Mouse (Mus musculus): ENCODE measurements around the gene Sidt2.
A peak's percentile ranks its signal among the peaks of the same experiment; 100 is the strongest.

Gene Sidt2

DNA sequence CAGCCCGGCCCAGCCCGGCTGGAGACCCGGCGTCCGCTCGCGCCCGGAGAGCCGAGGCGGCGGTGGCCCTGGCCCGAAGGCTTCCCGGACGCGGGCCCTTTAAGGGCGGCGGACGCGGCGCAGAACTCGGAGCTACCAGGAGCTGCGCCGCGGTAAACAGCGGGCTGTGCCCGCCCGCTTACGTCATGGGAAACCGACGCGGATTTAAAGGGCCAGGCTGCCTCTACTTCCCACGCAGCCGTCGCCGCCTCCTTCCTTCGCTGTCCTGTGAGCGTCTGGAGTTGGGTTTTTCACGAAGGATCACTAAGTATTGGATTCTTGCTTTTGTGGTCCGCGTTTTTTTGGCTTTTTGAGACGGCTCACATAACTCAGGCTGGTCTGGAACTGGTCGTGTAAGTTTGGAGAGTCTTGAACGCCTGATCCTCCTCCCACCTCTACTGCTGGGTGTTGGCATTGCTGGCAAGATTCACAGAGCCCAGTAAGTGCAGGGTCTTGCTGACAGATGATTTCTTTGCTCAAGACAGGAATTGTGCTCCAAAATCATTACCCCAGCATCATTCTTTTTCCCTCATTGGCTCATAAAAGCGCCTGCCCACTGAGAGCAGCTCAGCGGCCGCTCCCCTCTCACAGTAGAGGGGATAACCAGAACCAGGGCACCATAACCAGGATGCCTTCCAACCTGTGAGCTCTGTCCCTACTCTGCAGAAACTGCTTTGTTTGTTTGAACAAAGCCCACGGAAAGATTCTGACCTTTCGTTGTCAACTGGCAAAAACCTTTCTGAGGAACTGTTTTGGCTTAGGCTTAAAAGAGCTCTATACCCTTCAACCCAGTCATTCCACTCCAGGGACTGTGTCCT, at the start of gene Sidt2:
Sidt2 (minus strand) TSS at position 152 of the 857 bp plus-strand sequence.
- DNase-seq = peak; percentile 93 to 95

DNA sequence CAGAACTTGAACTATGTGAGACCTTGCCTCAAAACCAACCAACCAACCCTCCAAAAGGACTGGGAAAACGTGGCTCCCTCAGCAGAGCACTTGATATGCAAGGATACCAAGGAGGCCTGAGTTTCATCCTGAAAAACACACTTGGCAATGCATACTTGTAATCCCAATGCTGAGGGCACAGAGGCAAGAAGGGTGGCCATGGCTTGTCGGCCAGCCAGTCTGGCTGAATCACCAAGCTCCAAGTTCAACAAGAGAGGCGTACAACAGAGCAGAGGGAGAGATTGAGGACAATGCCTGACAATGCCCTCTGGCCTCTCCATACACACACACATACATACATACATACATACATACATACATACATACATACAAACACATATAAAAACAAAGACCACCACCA, 49.5 kb upstream of the Sidt2 start:
- no peak for DNase-seq

DNA sequence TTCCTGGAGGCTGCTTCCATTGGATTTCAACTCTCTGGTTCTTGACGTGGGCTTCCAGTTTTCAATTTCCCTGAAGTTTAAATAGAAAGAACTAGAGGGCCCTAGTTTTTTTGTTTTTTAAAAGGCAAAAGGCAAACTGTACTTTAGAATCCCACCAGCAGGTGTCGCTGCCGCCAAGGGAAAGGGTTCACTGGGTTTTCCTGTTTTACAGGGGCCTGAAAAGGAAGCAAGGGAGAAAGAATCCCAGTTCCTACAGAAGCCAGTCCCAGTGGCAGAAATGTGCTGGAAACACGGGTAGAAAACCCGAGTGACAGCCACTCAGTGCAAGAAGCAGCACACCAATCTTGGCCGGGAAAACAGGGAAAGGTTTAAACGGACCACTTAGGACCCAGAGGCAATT, 48.7 kb upstream of the Sidt2 start:
- peak; percentile 66 to 90 for DNase-seq

DNA sequence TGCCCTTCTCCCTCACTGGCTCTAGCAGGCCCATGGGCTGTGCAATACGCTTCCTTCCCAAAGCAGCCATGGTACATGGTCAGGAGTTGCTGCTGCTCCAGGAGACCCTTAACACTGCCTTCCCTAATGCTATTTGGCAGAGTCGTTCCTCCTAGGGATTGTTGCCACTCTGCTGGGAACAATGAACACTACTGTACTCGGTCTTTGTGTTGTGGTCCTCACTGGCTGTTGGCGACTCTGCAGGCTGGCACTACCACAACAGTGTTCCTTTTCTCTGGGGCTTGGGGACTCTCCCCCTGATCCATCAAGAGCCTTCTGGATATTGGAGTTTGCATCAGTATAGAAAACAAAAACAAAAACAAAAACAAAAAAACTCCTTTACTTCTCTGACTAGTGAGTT, 44.0 kb upstream of the Sidt2 start:
- DNase-seq = no peak

DNA sequence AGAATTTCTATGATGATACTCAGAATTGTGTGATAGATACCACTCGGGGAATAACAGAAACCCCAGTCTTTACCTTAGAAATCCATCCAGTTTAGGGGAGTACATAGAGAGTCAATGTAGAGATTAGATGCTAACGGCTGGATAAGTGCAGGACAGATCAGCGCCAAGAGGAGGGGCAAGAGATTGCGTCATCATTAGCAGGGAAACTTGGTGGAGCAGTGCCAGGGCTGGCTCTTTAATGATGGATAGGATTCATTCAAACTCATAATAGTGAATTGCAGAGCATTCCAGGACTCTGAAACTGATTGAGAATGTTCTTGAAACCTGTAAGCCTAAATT, 30.1 kb upstream of the Sidt2 start:
- DNase-seq = peak; percentile 70 to 79

DNA sequence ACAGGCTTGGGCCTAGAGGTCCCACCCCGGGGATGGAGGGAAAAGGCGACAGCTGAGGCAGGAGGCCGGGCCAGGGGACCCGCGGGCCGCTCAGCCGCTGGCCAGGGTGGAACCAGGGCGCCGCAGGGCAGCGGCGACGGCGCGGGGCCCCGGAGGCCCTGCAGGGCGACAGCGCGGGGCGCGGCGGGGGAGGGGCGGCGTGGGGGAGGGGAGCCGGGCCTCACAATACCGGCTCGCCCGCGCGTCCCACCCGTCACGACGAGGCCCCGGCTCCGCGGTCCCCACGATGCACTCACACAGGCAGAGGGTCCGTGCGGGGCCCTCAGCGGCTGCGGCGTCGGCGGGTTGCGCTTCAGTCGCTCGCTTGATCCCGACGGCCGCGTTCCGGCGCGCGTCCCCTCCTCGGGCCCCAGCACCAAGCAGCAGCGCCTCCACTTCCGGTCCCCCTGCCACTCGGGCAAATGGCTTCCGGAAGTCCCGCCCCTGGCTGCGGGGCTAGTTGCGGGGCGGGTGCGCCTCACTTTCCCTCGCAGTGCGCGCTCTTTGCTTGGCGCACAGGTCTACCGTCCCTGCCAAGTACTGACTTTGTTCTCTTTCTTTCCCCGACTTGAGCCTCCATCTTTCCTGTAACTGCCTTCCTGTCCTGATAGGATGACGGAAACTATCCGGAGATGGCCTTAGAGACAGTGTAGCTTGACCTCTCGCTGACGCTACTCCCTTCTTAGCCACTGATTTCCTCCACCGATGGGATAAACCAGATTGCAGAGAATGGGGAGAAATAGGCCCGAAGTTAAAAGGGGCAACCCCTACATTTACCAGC, 29.6 kb upstream of the Sidt2 start:
- peak; percentile 91 to 96 for DNase-seq

DNA sequence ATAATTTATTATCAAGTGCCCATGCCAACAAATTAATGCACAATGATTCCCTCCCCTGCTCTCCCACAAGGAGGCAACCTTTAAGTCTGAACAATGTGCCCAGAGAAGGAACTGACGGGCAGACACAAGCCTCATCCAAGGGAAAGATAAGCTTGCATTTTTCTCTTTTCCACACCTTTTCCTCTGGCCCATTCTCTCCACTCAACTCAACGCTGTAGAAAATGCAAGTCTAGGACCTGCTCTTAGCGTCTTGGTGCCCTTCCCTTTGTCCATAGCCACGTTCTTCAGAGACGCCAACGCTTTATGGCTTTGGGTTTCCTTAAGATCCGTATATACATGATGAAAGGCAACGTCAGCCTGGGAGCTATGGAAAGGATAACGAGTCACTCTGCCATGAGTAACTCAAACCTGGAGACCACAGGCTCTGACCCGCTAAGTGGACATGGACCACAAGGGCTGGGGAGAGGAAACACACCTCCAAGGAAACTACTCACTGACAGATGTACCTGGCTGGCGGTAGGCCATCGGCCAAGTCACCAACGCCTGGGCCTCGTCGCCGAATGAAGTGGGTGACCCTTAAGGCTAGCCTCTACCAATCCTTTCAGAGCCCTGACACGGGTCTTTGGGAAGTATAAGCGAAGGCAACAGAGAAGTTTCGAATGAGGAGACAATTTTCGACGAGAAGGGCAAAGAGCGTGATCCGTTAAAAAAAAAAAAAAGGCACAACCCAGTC, 28.8 kb upstream of the Sidt2 start:
- peak; percentile 16 to 46 for DNase-seq

DNA sequence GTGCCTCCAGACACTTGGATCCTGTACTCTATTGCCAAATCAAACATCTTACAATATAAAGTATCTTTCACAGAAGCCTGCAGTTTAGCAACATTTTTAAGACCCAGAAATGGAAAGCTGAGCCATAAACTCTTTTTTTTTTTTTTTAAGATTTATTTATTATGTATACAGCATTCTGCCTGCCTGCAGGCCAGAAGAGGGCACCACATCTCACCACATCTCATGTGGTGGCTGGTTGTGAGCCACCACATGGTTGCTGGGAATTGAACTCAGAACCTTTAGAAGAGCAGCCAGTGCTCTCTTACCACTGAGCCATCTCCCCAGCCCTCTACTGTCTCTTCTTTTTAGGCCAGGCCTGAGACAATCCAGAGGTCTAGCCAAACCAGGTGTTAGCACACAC, 26.3 kb upstream of the Sidt2 start:
- DNase-seq = peak in 1 of 2 experiments; percentile 20

DNA sequence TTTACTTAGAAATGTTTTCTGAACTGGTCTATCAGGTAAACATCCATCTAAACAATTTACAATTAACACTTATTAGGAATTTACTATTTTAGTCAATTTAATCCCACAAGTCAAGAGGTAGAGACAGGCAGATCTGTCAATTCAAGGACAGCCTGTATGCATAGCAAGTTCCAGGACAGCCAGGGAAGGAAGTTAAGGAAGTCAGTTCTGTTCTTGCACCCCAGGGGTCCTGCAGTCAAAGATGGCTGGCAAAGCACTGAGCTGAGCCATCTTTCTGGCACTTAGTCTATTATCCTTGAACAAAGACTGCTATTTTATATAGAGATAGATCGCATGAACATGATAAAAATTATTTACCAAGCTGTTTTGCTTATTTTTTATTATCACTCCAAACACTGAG, 25.6 kb upstream of the Sidt2 start:
- DNase-seq = no peak

DNA sequence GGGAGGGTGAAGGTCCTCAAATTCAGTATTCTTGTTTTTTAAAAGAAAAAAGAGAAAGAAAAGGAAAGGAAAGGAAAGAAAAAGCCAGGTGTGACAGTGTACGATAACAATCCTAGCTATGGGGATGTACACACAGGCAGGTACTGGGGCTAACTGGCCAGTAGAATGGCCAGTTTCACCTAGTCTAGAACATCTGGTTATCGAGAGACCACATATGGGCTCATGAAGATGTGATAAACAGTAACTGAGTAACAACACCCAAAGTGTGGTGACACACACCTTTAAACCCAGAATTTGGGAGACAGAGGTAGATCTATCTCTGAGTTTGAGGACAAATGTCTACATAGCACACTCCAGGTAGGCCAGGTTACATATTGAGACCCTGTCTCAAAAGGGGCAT, 24.7 kb upstream of the Sidt2 start:
- no peak for DNase-seq

DNA sequence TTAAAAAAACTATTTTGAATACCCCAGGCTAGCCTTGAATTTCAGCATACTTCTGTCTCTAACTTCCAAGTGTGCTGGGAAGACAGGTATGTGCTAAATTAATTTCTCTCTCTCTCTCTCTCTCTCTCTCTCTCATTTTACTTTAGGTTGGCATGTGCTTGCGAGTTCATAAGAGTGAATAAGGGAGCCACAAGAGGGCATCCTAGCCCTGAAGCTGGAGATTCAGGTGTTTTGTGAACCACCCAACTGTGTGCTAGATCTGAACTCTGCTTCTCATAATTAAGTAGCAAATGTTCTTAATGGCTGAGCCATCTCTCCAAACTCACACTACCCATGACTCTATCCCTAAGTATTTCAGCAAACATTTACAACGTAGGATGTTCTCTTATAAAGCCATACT, 21.8 kb upstream of the Sidt2 start:
- peak; percentile 27 to 34 for DNase-seq

DNA sequence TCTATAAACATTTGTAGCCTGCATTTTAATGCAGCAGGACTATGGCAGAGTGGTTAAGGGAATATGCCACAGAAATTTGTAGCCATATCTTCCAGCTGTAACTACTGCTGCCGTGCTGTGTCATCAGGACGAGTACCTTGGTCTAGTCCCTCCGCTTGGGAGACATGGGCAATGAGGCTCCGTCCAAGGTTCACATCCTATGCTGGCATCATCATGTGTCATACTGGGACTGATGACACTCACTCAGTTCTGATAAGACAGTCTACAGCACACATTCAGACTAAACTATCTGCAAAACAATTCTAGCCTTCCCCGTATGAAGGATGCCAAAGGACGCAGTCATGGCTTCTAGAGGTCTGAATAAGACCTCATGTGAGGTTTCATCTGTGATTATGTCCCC, 8.5 kb upstream of the Sidt2 start:
- DNase-seq = no peak

DNA sequence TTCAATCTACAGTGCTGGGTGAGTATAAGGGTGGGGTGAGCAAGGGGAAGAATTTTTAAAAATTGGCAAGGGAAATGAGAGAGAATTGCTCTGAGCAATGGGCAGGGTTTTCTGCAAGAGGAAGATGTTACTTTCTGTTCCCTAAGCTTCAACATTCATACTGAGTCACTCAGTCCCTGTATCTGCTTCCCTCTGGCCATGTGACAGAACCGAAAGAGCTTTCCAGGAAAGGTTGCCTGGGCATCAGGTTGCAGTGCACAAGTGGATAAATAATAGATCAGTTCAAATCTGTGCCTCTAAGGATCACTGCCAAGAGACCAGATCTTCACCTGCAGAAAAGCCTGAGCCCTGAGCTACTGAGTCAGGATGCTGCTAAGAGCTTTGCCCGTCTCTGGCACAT, 6.8 kb upstream of the Sidt2 start:
- no peak for DNase-seq

DNA sequence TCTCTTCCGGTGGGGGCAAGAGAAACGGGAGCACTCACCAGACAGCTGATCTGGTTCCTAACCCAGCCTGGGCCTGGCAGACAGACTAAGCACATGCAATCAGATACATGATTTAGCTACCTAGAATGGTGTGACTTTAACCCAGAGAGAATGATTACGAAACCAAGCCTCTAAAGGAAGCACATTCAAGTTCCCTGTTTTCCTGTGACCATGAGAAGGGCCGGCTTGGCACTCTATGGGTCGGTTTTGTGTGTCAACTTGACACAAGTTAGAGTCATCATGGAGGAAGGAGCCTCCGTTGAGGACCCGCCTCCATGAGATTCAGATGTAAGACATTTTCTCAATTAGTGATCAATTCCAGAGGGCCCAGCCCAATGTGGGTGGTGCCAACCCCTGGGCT, 4.6 kb upstream of the Sidt2 start:
- DNase-seq = no peak

DNA sequence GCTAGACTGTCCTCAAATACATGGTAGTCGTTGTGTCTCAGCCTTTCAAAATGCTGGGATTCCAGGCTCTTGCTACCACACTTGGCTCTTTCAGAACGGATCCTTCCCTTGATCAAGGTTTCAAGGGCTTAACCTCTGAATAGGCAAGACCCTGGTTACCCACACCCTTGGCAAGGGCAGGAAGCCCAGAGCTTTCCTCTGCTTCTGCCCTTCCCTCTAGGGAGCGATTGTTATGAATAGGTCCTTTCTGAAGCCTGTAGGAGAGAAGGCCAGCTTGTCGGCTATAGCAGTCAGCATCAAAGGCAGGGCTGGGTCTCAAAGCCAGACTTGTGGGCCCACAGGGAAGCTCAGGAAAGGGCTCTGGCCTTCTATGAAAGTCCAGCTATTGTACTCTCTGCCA, 3.8 kb upstream of the Sidt2 start:
- DNase-seq = no peak

DNA sequence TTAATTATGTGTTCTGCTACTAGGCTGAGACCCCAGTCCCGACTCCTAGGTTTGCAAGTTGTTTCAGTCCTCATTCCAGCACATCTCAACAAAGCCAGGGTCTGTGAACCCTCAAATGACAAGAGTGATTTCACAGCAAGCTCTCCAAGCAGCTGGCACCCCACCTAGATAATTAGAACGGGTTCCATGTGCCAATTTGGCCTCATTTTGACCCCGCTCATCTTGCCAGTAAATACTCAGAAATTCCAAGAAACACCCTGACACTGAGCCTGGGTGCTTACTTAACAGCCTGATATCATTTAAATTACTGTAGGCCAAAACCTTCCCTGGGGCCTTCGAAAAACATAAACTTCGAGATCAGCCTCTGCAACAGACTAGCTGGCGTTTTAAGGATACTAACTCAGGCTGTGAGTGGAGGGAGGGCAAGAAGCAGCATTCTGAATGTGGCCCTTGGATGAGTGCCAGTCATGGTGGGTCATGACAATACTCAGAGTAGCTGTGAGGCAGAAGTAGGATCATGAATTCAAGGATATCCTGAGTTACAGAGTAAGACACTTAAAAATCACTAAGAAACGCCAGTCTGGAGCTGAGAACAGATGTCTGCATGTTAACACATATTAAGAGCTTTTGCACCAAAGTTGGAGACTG, 3.1 kb upstream of the Sidt2 start:
- DNase-seq = peak in 1 of 2 experiments; percentile 18

DNA sequence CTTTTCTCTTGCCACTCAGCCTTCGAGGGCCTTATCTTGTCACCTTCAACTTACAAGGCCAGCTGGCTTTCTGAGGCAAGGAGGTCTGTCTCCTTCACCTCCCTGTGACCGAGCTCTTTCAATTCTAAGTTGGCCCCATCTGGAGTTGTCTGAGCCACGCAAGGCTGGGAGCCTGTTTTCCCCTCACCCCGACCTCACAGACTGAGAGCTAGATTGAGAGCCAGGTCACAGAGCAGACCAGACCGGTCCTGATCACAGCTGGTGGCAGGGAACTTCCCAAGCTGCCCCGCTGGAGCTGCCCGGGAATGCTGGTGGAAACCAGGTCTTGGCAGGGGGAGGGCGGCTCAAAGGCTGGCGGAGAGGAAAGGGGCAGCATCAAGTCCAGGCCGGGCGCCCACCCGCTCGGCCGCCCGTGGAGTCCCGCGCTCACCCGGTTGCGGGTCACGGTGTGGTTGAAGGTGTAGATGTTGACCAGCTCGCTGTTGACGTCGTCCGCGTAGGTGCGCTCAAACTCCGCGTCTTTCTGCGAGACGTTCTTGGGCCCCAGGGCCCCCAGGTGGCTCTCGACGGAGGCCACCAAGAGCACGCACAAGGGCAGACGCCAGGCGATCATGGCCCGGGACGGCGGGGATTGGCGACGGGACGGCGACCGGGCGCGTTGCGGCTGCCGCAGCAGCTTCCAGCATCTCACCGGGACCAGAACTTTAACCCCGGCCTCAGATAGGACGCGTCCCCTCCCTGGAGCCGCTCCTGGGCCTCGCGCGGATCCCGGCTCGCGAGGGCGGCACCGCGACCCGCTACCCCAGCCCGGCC, 558 bp downstream of the Sidt2 start:
- peak; percentile 73 for DNase-seq

DNA sequence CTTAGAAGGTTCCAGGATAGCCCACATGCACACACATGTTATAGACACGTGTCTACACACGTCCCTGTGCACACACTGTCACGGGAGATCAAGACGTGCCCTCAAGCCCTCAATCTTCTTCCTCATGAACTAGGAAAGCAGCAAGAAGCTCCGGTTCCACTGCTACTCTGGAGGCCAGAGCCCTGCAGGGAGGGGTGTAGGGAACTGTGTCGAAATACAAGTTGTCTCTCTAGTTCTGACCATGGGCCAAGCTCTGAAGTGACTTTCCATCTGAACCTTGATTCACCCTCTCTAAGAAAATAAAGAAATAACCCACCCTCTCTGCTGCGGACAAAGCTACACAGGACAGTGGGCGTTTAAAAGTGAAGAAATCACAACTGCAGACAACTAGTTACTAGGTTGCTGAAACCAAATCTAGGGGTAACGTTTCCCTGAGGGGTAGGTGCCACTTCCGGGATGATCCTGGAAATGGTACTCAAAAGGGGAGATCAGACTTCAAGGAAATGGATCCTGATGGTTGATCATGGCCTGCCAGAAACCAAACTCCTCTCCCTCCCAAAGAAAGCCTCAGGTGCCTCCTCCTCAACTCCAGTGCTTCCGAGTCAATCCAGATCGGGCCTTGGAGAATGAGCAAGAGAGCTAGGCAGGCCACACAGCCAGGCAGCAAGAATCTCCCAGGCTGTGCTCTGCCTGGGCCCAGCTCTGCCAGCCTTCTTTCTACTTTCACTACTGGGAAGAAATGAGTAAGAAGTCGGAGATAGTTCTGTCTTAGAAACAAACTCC, 1.4 kb downstream of the Sidt2 start:
- DNase-seq = peak; percentile 26

DNA sequence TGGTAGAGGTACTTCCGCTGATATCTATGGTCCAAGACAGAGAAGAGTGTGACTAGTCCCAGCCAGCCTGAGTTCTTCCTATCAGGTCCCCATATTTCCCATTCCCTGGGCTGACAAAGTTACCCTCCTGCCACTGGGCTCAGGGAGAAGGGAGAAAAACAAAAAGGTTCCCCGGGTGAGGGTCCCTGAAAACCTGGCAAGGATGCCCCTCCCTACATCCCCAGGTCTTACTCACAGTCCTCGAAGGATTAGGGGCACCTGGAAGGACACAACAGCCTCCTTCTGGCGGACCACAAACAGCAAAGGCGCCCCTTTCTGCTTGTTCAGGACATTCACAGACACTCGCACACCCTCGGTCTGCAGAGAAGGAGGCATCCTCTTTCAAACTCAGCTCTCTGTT, 2.2 kb downstream of the Sidt2 start:
- DNase-seq = no peak

DNA sequence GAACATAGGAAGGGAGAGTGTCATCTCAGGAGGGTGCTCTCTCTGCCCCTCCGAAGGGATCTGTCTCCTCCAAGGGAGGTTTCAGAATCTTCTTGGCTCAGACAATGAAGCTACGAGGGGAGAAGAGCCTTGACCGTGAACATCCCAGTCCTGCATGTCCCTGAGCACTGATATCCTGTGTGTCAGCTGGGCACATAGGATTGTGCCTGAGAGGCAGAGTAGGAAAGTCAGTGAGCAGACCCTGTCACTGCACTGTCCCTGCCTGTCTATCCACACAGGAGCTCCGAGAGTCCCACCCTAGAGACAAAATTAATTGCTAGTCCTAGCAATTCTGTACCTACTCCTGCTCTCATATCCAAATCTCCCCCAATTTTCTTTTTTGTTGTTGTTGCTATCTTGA, 3.0 kb downstream of the Sidt2 start:
- DNase-seq = no peak

DNA sequence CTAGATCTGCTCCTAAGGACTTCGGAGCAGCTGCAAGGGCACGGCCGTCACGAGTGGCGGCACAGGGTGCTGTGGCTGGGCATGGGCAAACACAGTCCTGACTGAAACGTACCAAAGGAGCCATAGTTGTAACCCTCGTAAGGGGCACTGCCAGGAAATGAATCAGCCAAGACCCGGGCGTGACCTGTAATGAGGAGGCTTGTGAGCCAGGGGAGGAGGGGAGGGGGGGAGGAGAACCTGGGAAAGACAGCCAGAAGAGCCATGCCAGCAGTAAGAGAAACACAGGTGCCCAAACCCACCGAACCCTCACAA, 8.2 kb downstream of the Sidt2 start:
- no peak for DNase-seq

Data from kidney, postnatal 36 days (tissue).